Mouse (Mus musculus) thymus, adult 2 months (tissue): ENCODE data around the gene Pde2a.

Source experiments
- CTCF ChIP-seq: fragments of 200-500 bp; IDR thresholded peaks from 2 replicates; pipeline ENCODE4 v1.5.1; 2012; ENCODE audit warnings: mild to moderate bottlenecking, control low read depth, low read length, moderate library complexity, borderline replicate concordance; ENCODE audit not compliant: control insufficient read depth, poor library complexity, insufficient read depth; ENCODE audit errors: extremely low read depth
- POLR2A ChIP-seq: fragments of 200-500 bp; IDR thresholded peaks from 2 replicates; pipeline ENCODE4 v1.6.1; 2012; ENCODE audit warnings: mild to moderate bottlenecking, low read length, control low read depth, moderate library complexity; ENCODE audit not compliant: control insufficient read depth, poor library complexity, insufficient read depth; ENCODE audit errors: extremely low read depth

GRCm38 (mm10) chr7:101415512-101416100 is 5.9 kb upstream of the Pde2a start:
- TF ChIP-seq CTCF, result no peak
- TF ChIP-seq POLR2A, result no peak
